Mouse (Mus musculus) embryonic stem cell, embryonic (primary cell): ENCODE measurements at regions not wholly inside any gene's neighbourhood (a gene's known extent, or its start where the extent isn't known, plus 50 kb on each side); places are given as distances from the start of the nearest gene placed in this dataset.

Experiments
- CTCF ChIA-PET, 4 experiments: fragments of 300-600 bp in 2 of 4; fragments of 350-600 bp in 2 of 4; sonication (Branson Sonifier 250); formaldehyde crosslinking; loops; one replicate each; lab custom pipeline; 2022; ENCODE audit warnings: inconsistent platforms in 2 of 4; lab: Charles Lee
- POLR2A ChIA-PET, 4 experiments: fragments of 300-600 bp in 2 of 4; fragments of 350-600 bp in 2 of 4; sonication (Branson Sonifier 250); formaldehyde crosslinking; loops; one replicate each; lab custom pipeline; 2022; ENCODE audit warnings: antibody characterized with exemption in 4 of 4, inconsistent platforms in 1 of 4; lab: Charles Lee

- CTCF ChIA-PET, result no interaction called here
- POLR2A ChIA-PET, result no interaction called here
Observed at GRCm38 (mm10) chr6:11647651-11648050, 259.6 kb downstream of the Ndufa4 start.

- POLR2A ChIA-PET, result no interaction called here
- CTCF ChIA-PET, result no interaction called here
Observed at GRCm38 (mm10) chr6:11613331-11613730, 294.0 kb downstream of the Ndufa4 start.

- POLR2A ChIA-PET, result no interaction called here
- CTCF ChIA-PET, result no interaction called here
Observed at GRCm38 (mm10) chr6:11608214-11608613, 299.1 kb downstream of the Ndufa4 start.

GRCm38 (mm10) chr6:11607696-11608095 is 299.6 kb downstream of the Ndufa4 start:
- ChIA-PET CTCF (no interaction called here), POLR2A (no interaction called here)

GRCm38 (mm10) chr6:11606055-11606454 is 301.2 kb downstream of the Ndufa4 start:
- POLR2A ChIA-PET, result no interaction called here
- CTCF ChIA-PET, result no interaction called here

GRCm38 (mm10) chr6:11605526-11605925 is 301.8 kb downstream of the Ndufa4 start:
- CTCF ChIA-PET, result no interaction called here
- POLR2A ChIA-PET, result no interaction called here

GRCm38 (mm10) chr6:11594936-11595335 is 312.4 kb downstream of the Ndufa4 start:
- ChIA-PET CTCF (no interaction called here), POLR2A (no interaction called here)

- CTCF ChIA-PET, result no interaction called here
- POLR2A ChIA-PET, result no interaction called here
Observed at GRCm38 (mm10) chr6:11593583-11594271, 313.6 kb downstream of the Ndufa4 start.

GRCm38 (mm10) chr6:11576091-11576490 is 331.2 kb downstream of the Ndufa4 start:
- POLR2A ChIA-PET, result no interaction called here
- CTCF ChIA-PET, result no interaction called here

GRCm38 (mm10) chr6:11565246-11565645 is 342.1 kb downstream of the Ndufa4 start:
- CTCF ChIA-PET, result no interaction called here

GRCm38 (mm10) chr6:11550473-11550872 is 356.8 kb downstream of the Ndufa4 start:
- POLR2A ChIA-PET, result interaction anchor here in 2 of 4 experiments (0.5 to 0.6 kb wide), 2 partner anchors 10 to 572 kb away, joined by 3 read pairs; no protein-coding TSS in a partner anchor
- CTCF ChIA-PET, result no interaction called here

More at GRCm38 (mm10) chr6:11565246-11565645, 342.1 kb downstream of the Ndufa4 start:
- POLR2A ChIA-PET, result no interaction called here

GRCm38 (mm10) chr6:11547318-11547717 is 360.0 kb downstream of the Ndufa4 start:
- ChIA-PET POLR2A (no interaction called here), CTCF (no interaction called here)

- CTCF ChIA-PET, result interaction anchor here in 1 of 4 experiments (0.5 kb wide), 1 partner anchor 64 kb away, joined by 7 read pairs; no protein-coding TSS in a partner anchor
- POLR2A ChIA-PET, result interaction anchor here in 2 of 4 experiments (0.5 to 0.7 kb wide), 2 partner anchors 35 to 257 kb away, joined by 3 to 6 read pairs; no protein-coding TSS in a partner anchor
Observed at GRCm38 (mm10) chr6:11534930-11535880, 372.1 kb downstream of the Ndufa4 start.

- ChIA-PET CTCF (no interaction called here), POLR2A (no interaction called here)
Observed at GRCm38 (mm10) chr6:11503136-11503535, 404.2 kb downstream of the Ndufa4 start.

- POLR2A ChIA-PET, result no interaction called here
- CTCF ChIA-PET, result no interaction called here
Observed at GRCm38 (mm10) chr6:11494427-11494826, 412.9 kb downstream of the Ndufa4 start.

- ChIA-PET CTCF (no interaction called here), POLR2A (no interaction called here)
Observed at GRCm38 (mm10) chr6:11476950-11477349, 430.3 kb downstream of the Ndufa4 start.
